Mouse (Mus musculus): ENCODE results near the gene Ociad2. TPM values are rescaled to one million over a fixed set of nuclear protein-coding genes. Genes with fewer than 3 reads are reported as not detected.

Ociad2 gene
- total RNA-seq (2021) (10 to 100 TPM in 1 of 2 experiments, 1 to 10 TPM in 1; 9.0 to 10.5 TPM), polyA plus RNA-seq (2012; rRNA removed) (1.6 and 4.8 TPM in 2 replicates)
- long read RNA-seq, transcript Ociad2-201 (7 exons, 2,554 nt): major isoform, 17 of 17 reads
- long read RNA-seq, partial matches to known transcripts: 0 of 17 reads
- long read RNA-seq, other reads (novel, unspliced or antisense): 0 of 17 reads

DNA sequence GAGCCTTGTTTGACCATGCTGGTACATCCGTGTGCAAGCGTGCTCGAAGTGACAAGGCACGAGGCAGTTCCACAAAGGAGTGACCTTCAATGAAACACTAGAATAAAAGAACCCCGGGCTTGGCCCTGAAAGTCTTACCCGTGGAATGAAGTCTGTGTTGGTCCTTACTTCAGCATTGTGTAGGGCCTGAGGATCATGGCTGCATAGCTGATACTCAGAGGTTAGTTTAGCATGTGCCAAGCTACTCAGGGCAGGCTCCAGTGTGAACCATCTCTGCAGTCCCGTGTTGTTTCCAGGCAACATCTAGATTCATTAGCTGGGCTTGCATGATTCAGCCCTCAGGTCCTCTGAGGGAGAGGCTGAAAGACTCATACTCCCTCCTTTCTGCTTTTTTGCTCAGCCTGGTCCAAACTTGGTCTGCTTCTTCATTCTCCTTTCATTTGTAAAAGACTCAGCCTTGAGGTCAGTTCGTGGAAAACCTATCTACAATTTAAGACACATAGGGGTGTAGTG is at the start of gene Ociad2:
Ociad2 (minus strand) TSS at position 306 of the 513 bp plus-strand sequence.
- Histone ChIP-seq H3K4me1 (ENCODE audit: control insufficient read depth, insufficient read depth, low read length) (peaks cover 1% of the 10 kb centered on the region; the same call in 1 of the 2 replicates), H3K9ac (ENCODE audit: low read depth, low read length) (no peak within 1 kb of the TSS), H3K4me3 (no peak within 1 kb of the TSS), H3K27ac (no peak within 1 kb of the TSS), H3K27me3 (ENCODE audit: control insufficient read depth, insufficient read depth, low read length) (no peaks in the 10 kb centered on the region; the same call in 1 of the 2 replicates), H3K36me3 (ENCODE audit: control insufficient read depth, insufficient read depth, low read length) (no peaks in the 10 kb centered on the region), H3K79me2 (replicated peaks; ENCODE audit: control insufficient read depth, insufficient read depth, low read length) (no peaks in the 10 kb centered on the region)
- no peak for DNase-seq
- TF ChIP-seq CTCF (IDR thresholded peaks at IDR 0.05) (no peak), EP300 (IDR thresholded peaks at IDR 0.05; ENCODE audit: insufficient read depth, low read depth, low read length) (no peak), POLR2A (IDR thresholded peaks at IDR 0.05; ENCODE audit: insufficient read depth, low read depth, low read length) (no peak)
- intact Hi-C loops (cut with DNase I): no loop called here
- WGBS: 83% methylated on average over 8 of the region's 8 CpGs

DNA sequence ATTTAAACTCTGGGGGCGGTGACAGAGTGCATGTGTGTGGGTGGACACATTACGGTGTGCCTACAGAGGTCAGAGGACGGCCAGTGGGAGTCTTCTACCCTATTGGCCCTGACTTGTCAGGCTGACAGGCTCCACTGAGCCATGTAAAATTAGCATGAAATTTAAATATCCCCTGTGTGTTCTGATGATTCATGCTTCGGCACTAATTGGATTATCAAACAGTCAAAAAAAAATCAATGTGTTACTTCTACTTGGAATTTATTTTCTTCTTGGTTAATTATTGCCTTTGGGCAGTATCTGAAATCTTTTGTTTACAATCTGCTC is 42.8 kb upstream of the Ociad2 start:
- no peak for TF ChIP-seq EP300 (IDR thresholded peaks at IDR 0.05; ENCODE audit: insufficient read depth, low read depth, low read length)
- TF ChIP-seq POLR2A (IDR thresholded peaks at IDR 0.05; ENCODE audit: insufficient read depth, low read depth, low read length): no peak
- no peak for TF ChIP-seq CTCF (IDR thresholded peaks at IDR 0.05)
- H3K27me3 ChIP-seq (ENCODE audit: control insufficient read depth, insufficient read depth, low read length): no peaks in the 10 kb centered on the region
- WGBS: 67% methylated on average over 4 of the region's 4 CpGs

DNA sequence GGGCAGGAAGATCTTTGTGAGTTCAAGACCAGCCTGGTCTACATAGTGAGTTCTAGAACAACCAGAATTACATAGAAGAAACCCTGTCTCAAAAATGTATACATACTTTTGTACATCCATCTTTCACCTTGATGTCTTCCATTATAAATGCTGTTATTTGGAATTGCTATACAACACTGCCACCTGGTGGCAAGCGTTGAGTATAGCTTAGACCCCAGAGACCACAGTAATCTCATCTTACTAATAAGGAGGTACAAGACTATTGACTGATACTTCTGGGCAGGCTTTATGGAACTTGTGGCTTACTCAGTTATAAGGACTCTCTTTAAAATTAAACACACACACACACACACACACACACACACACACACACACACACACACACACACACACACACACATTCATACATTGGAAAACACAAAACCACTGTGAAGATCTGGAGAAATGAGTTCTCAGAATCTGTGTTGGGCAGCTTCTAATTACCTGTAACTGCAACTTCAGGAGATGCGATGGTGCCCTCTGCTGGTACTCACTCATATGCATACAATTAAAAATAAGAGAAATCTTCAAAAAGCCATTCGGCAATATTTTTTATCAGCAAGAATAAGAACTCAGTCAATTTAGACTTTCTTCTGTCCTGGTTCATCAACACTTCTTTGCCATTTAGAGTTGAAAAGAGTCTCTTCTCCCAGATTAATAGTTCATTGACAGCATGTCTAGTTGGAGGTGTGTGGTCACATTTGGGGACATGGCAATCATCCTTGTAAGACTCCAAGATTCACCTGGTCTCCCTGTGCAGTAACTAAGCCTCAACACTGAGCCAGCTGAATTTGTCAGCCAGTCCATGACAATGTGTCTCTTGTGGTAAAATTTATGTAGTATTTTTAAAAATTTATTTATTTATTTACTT is 42.2 kb upstream of the Ociad2 start:
- H3K9ac ChIP-seq (ENCODE audit: low read depth, low read length): no peak overlapping the region
- 23% methylated on average over 3 of the region's 3 CpGs for WGBS
- no peaks in the 10 kb centered on the region for H3K79me2 ChIP-seq (replicated peaks; ENCODE audit: control insufficient read depth, insufficient read depth, low read length)
- no peaks in the 10 kb centered on the region for H3K36me3 ChIP-seq (ENCODE audit: control insufficient read depth, insufficient read depth, low read length)
- H3K27ac ChIP-seq: no peak overlapping the region
- no peak overlapping the region for H3K4me3 ChIP-seq
- DNase-seq: peak; percentile 47 to 58
- peaks cover 3% of the 10 kb centered on the region; the same call in 1 of the 2 replicates for H3K4me1 ChIP-seq (ENCODE audit: control insufficient read depth, insufficient read depth, low read length)
- peak; percentile 76 for TF ChIP-seq CTCF (IDR thresholded peaks at IDR 0.05)
- no peak for TF ChIP-seq EP300 (IDR thresholded peaks at IDR 0.05; ENCODE audit: insufficient read depth, low read depth, low read length)
- TF ChIP-seq POLR2A (IDR thresholded peaks at IDR 0.05; ENCODE audit: insufficient read depth, low read depth, low read length): no peak
- intact Hi-C loops (cut with DNase I): loop anchor here (1.0 to 5.0 kb wide), 3 partner anchors 66 to 266 kb away; no protein-coding TSS in a partner anchor
- no peaks in the 10 kb centered on the region for H3K27me3 ChIP-seq (ENCODE audit: control insufficient read depth, insufficient read depth, low read length)

More for the DNA sequence above, 42.8 kb upstream of the Ociad2 start:
- intact Hi-C loops (cut with DNase I): loop anchor here (5.0 kb wide), 2 partner anchors 66 to 266 kb away; no protein-coding TSS in a partner anchor
- Histone ChIP-seq H3K9ac (ENCODE audit: low read depth, low read length) (no peak overlapping the region), H3K27ac (no peak overlapping the region), H3K79me2 (replicated peaks; ENCODE audit: control insufficient read depth, insufficient read depth, low read length) (no peaks in the 10 kb centered on the region), H3K4me1 (ENCODE audit: control insufficient read depth, insufficient read depth, low read length) (peaks cover 3% of the 10 kb centered on the region; the same call in 1 of the 2 replicates), H3K4me3 (no peak overlapping the region), H3K36me3 (ENCODE audit: control insufficient read depth, insufficient read depth, low read length) (no peaks in the 10 kb centered on the region)
- no peak for DNase-seq

DNA sequence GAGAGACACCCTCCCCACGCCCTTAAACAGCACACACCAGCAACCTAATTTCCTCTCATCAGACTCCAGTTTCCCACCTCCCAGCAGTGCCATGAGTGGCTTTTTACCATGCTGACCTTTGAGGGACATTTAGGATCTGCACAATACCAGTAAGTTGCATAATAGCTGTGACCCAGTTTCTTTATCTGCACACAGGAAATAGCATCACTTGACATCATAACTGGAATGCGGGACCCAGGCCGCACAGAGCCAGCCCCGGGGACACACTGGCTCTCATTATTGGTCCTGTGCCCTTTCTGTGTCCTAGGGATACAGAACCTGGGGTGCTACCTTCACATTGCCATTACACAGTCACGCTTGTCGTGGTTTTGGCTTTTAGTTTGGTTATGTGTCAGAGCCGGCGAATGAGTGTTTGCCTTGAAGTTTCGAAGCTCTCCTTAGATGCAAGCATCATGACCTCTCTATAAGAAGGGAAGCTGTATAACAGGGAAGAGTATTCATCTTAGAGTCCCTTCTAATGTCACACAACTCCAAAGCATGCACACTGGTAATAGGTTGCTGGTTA is 41.2 kb upstream of the Ociad2 start:
- intact Hi-C loops (cut with DNase I): loop anchor here (1.0 to 5.0 kb wide), 4 partner anchors 65 to 397 kb away; no protein-coding TSS in a partner anchor
- Histone ChIP-seq H3K36me3 (ENCODE audit: control insufficient read depth, insufficient read depth, low read length) (no peaks in the 10 kb centered on the region), H3K9ac (ENCODE audit: low read depth, low read length) (no peak overlapping the region), H3K27ac (no peak overlapping the region; the same call in 1 of the 2 replicates), H3K4me1 (ENCODE audit: control insufficient read depth, insufficient read depth, low read length) (peaks cover 3% of the 10 kb centered on the region; the same call in 1 of the 2 replicates), H3K79me2 (replicated peaks; ENCODE audit: control insufficient read depth, insufficient read depth, low read length) (no peaks in the 10 kb centered on the region), H3K4me3 (no peak overlapping the region), H3K27me3 (ENCODE audit: control insufficient read depth, insufficient read depth, low read length) (no peaks in the 10 kb centered on the region)
- TF ChIP-seq CTCF (IDR thresholded peaks at IDR 0.05): no peak
- TF ChIP-seq POLR2A (IDR thresholded peaks at IDR 0.05; ENCODE audit: insufficient read depth, low read depth, low read length): no peak
- TF ChIP-seq EP300 (IDR thresholded peaks at IDR 0.05; ENCODE audit: insufficient read depth, low read depth, low read length): no peak
- 54% methylated on average over 9 of the region's 9 CpGs for WGBS
- DNase-seq: peak; percentile 42

DNA sequence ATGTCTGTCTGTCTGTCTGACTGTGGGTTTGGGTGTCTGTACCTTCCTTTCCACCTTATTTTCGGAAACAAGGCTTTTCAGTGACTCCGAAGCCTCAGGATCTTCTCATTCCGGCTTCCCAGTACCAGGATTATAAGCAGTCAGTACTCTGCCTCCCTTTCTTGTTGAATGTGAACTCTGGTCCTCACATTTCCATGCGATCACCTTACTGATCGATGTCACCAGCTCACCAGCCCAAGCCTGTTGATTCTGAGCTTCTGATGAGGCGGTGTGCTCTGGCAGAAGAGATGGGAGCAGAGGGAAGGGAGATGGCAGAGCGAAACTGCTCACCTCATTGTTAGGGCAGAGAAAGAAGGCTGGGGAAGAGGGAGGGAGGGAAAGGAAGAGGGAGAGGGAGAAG is 40.7 kb upstream of the Ociad2 start:
- Histone ChIP-seq H3K36me3 (ENCODE audit: control insufficient read depth, insufficient read depth, low read length) (no peaks in the 10 kb centered on the region), H3K4me1 (ENCODE audit: control insufficient read depth, insufficient read depth, low read length) (peaks cover 3% of the 10 kb centered on the region; the same call in 1 of the 2 replicates), H3K4me3 (no peak overlapping the region), H3K9ac (ENCODE audit: low read depth, low read length) (no peak overlapping the region; the same call in 1 of the 2 replicates), H3K27ac (peak overlapping the region; percentile 33; the same call in 1 of the 2 replicates), H3K27me3 (ENCODE audit: control insufficient read depth, insufficient read depth, low read length) (no peaks in the 10 kb centered on the region), H3K79me2 (replicated peaks; ENCODE audit: control insufficient read depth, insufficient read depth, low read length) (no peaks in the 10 kb centered on the region)
- no peak for DNase-seq
- 76% methylated on average over 7 of the region's 7 CpGs for WGBS
- intact Hi-C loops (cut with DNase I): loop anchor here (2.0 to 5.0 kb wide), 3 partner anchors 64 to 397 kb away; no protein-coding TSS in a partner anchor
- TF ChIP-seq POLR2A (IDR thresholded peaks at IDR 0.05; ENCODE audit: insufficient read depth, low read depth, low read length): no peak
- TF ChIP-seq EP300 (IDR thresholded peaks at IDR 0.05; ENCODE audit: insufficient read depth, low read depth, low read length): no peak
- TF ChIP-seq CTCF (IDR thresholded peaks at IDR 0.05): no peak

All from heart, adult 2 months (tissue).